Mouse (Mus musculus): ENCODE results near the gene Tlx3. TPM values are rescaled to one million over a fixed set of nuclear protein-coding genes. Genes with fewer than 3 reads are reported as not detected.

Tlx3 gene
- total RNA-seq, 2 experiments from 2014 or later, result not detected

DNA sequence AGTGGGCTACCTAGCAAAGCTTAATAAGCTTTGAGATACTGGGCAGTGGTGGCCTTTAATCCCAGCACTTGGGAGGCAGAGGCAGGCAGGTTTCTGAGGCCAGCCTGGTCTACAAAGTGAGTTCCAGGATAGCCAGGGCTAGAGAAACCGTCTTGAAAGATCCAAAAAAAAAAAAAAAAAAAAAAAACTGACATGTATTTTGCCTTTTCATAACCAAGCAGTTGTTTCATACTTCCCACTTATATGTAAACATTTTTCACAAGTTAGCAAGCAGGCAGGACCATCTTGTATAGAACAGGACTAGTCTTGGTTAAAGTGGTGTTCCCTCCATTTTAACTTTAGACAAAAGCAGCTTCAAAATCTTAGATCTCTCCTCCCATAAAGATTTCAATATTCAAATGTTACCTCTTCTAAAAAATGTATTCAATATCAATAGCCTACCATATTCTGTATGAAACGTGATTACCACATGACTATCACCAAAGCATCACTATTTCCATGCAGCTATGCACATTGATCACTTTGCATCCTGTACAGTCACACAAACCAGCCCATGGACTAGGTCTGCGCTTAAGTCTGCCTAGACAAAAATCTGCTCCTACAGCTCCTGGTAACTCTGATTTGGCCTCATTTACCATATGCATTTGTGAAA, 52.1 kb downstream of the Tlx3 start:
- DNase-seq (ENCODE audit: low spot score in 2 of 2), result no peak

Other genes starting within 250 kb of the Tlx3 start
- 1 to 10 TPM; 2.9 to 3.4 TPM for gene Fgf18, start 56.2 kb downstream of the Tlx3 start, total RNA-seq (2021)
- 100 to 1,000 TPM; 160 to 161 TPM for gene Npm1, start 40.4 kb downstream of the Tlx3 start, total RNA-seq (2021)
- under 1 TPM in 1 of 2 experiments, not detected in 1; 0.63 TPM for gene Gm12117, start 73.1 kb upstream of the Tlx3 start, total RNA-seq (2021)

Measured in left cerebral cortex, adult 18-20 months (tissue).